Mouse (Mus musculus) stomach, embryonic 16.5 days (tissue): ENCODE results near the gene Gpcpd1. TPM values are rescaled to one million over a fixed set of nuclear protein-coding genes. Genes with fewer than 3 reads are reported as not detected.

Experiments
- ATAC-seq: fragments of 200-750 bp; cut with Nextera tagmentation; 2 replicates; pipeline ENCODE4 v1.8.0; 2017; ENCODE audit warnings: moderate number of reproducible peaks, moderate TSS enrichment; ENCODE audit not compliant: insufficient read depth, low FRiP score
- H3K27ac ChIP-seq: fragments of 300-500 bp; sonication (generic); 2 replicates; pipeline ENCODE4 v1.5.1; 2014; ENCODE audit warnings: low read length
- H3K27me3 ChIP-seq: fragments of 300-500 bp; sonication (generic); 2 replicates; pipeline ENCODE4 v1.6.1; 2014; ENCODE audit warnings: low read length, control low read depth, mixed read lengths; ENCODE audit not compliant: control insufficient read depth, insufficient read depth
- H3K36me3 ChIP-seq: fragments of 300-500 bp; sonication (generic); 2 replicates; pipeline ENCODE4 v1.6.1; 2014; ENCODE audit warnings: low read length; ENCODE audit not compliant: control insufficient read depth, insufficient read depth
- H3K4me1 ChIP-seq: fragments of 300-500 bp; sonication (generic); 2 replicates; pipeline ENCODE4 v1.6.1; 2014; ENCODE audit warnings: low read length, control low read depth, mixed read lengths; ENCODE audit not compliant: control insufficient read depth, insufficient read depth
- H3K4me2 ChIP-seq: fragments of 300-500 bp; sonication (generic); 2 replicates; pipeline ENCODE4 v1.6.1; 2014; ENCODE audit warnings: low read depth, low read length, mixed read lengths
- H3K4me3 ChIP-seq: fragments of 300-500 bp; sonication (generic); replicated peaks from 2 replicates; pipeline ENCODE4 v1.5.1; 2014; ENCODE audit warnings: mild to moderate bottlenecking, low read length
- H3K9ac ChIP-seq: fragments of 300-500 bp; sonication (generic); 2 replicates; pipeline ENCODE4 v1.6.1; 2014; ENCODE audit warnings: low read length
- H3K9me3 ChIP-seq: fragments of 300-500 bp; sonication (generic); replicated peaks from 2 replicates; pipeline ENCODE4 v1.6.1; 2016; ENCODE audit warnings: low read length, control low read depth; ENCODE audit not compliant: control insufficient read depth
- WGBS: fragments of 180-500 bp; shearing (Covaris S2); extraction: QIAGEN DNeasy Blood & Tissue Kit; methylation state at CpG from one replicate; pipeline ENCODE4 v1.1.7; 2014; 5-methylcytosine and 5-hydroxymethylcytosine counted together
- polyA plus RNA-seq: library from polyadenylated mRNA; unstranded; fragments of >200 nt; fragmentation: Nextera tagmentation; extraction: Ambion mirVana; gene quantifications from 2 replicates; pipeline ENCODE4 v1.2.1, GENCODE M21; 2015

Gene Gpcpd1
- polyA plus RNA-seq, 1 experiment from 2014 or later, result 30.3 TPM

DNA sequence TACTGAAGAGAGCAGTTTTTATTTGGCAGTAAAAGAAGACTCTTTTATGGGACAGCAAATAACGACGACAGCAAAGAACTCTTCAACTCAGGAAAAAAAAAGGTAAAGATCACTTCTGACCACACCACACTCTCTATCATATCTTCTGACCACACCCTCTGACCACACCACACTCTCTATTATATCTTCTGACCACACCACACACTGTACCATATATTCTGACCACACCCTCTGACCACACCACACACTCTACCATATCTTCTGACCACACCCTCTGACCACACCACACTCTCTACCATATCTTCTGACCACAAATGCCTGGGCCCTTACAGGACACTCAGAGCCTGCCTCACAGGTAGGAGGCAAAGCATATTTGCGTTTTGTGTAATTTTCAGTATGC, 106.0 kb downstream of the Gpcpd1 start:
- H3K4me2 ChIP-seq, result no peak overlapping the region

More for the DNA sequence above, 106.0 kb downstream of the Gpcpd1 start:
- Histone ChIP-seq H3K27ac (no peak overlapping the region), H3K9ac (no peak overlapping the region), H3K4me3 (no peak overlapping the region), H3K9me3 (no peaks in the 10 kb centered on the region), H3K36me3 (no peaks in the 10 kb centered on the region), H3K27me3 (no peaks in the 10 kb centered on the region), H3K4me1 (no peaks in the 10 kb centered on the region)
- 0 out of 2 replicates have a peak, but pooled peaks have one; percentile 47 for ATAC-seq
- WGBS, result 69% methylated on average over 3 of the region's 3 CpGs

Other genes with a start within 250 kb of the Gpcpd1 start
- gene Prokr2, start 202.3 kb downstream of the Gpcpd1 start, polyA plus RNA-seq, result 0.23 and 0.35 TPM in 2 replicates
- 12.3 and 13.0 TPM in 2 replicates for gene Shld1, start 99.2 kb upstream of the Gpcpd1 start, polyA plus RNA-seq
- gene Chgb, start 193.5 kb upstream of the Gpcpd1 start, polyA plus RNA-seq, result 17.6 and 18.3 TPM in 2 replicates
- 19.6 and 22.9 TPM in 2 replicates for gene Trmt6, start 228.3 kb upstream of the Gpcpd1 start, polyA plus RNA-seq
- gene Mcm8, start 228.4 kb upstream of the Gpcpd1 start, polyA plus RNA-seq, result 10.7 and 10.8 TPM in 2 replicates